ENCODE assay signal across 8 mouse cellular contexts in the genomic region with DNA sequence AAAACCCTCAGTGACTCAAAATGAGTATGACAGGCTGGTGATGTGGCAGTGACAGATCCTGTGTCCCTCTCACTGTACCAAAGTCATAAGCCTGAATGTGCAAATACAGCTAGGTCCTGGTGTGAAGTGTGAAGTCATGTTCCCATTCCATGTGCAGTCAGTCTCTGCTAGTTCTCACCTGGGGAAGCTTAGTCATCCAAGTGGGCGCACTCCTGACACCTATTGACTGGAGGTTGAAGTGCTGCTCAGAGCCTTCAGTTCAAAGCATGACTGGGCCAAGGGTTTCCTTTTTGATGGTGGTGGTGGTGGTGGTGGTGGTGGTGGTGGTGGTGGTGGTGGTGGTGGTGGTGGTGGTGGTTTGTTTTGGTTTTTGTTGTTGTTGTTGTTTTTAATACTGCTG. TPM values are rescaled to one million over a fixed set of nuclear protein-coding genes. Genes with fewer than 3 reads are reported as not detected.
DNase-seq lines count a peak whose midpoint lies in the region; ATAC-seq and TF ChIP-seq lines count a peak whose summit lies in the region.

No protein-coding gene starts in this region.

- H3K27me3 ChIP-seq in forebrain, postnatal 0 days (ENCODE audit: insufficient read depth, low read length) = no peaks in the 10 kb centered on the region
- no peaks in the 10 kb centered on the region for H3K27me3 ChIP-seq in forebrain, embryonic 11.5 days (ENCODE audit: control insufficient read depth, insufficient read depth, low read length)
- no peaks in the 10 kb centered on the region for H3K27me3 ChIP-seq in forebrain, embryonic 10.5 days (ENCODE audit: poor library complexity, severe bottlenecking)

- 100% methylated on average over 1 of the region's 1 CpGs for WGBS in forebrain, postnatal 0 days
- WGBS in forebrain, embryonic 11.5 days = 95% methylated on average over 1 of the region's 1 CpGs
- WGBS in forebrain, embryonic 10.5 days = 83% methylated on average over 1 of the region's 1 CpGs

- H3K4me1 ChIP-seq in forebrain, postnatal 0 days (ENCODE audit: insufficient read depth) = no peaks in the 10 kb centered on the region
- H3K4me1 ChIP-seq in forebrain, embryonic 11.5 days (replicated peaks; ENCODE audit: control insufficient read depth, insufficient read depth, low read length) = no peaks in the 10 kb centered on the region
- no peaks in the 10 kb centered on the region for H3K4me1 ChIP-seq in forebrain, embryonic 10.5 days

- ATAC-seq in forebrain, postnatal 0 days = no peak
- no peak for ATAC-seq in forebrain, embryonic 11.5 days (replicated peaks; ENCODE audit: low FRiP score)
- ATAC-seq in monocyte, adult 5-6 weeks (replicated peaks; ENCODE audit: insufficient number of reproducible peaks, low FRiP score, low TSS enrichment, poor library complexity, severe bottlenecking) = 0 out of 2 replicates have a peak, but pooled peaks have one; percentile 21

- H3K9me3 ChIP-seq in forebrain, postnatal 0 days (ENCODE audit: low read length) = no peaks in the 10 kb centered on the region
- no peaks in the 10 kb centered on the region for H3K9me3 ChIP-seq in forebrain, embryonic 11.5 days (ENCODE audit: control insufficient read depth, low read length)
- no peaks in the 10 kb centered on the region for H3K9me3 ChIP-seq in forebrain, embryonic 10.5 days

- no peak overlapping the region for H3K4me2 ChIP-seq in forebrain, postnatal 0 days (ENCODE audit: low read depth)
- H3K4me2 ChIP-seq in forebrain, embryonic 11.5 days (ENCODE audit: low read depth, low read length, severe bottlenecking) = no peak overlapping the region

- H3K9ac ChIP-seq in forebrain, postnatal 0 days = no peak overlapping the region
- no peak overlapping the region for H3K9ac ChIP-seq in forebrain, embryonic 11.5 days (ENCODE audit: low read length)

- H3K4me3 ChIP-seq in forebrain, postnatal 0 days (ENCODE audit: low read depth, low read length) = no peak overlapping the region
- no peak overlapping the region for H3K4me3 ChIP-seq in forebrain, embryonic 11.5 days (ENCODE audit: low read depth, low read length)
- H3K4me3 ChIP-seq in forebrain, embryonic 10.5 days = no peak overlapping the region

- peak; percentile 45 for TF ChIP-seq CTCF in forebrain, postnatal 0 days (IDR thresholded peaks at IDR 0.05; ENCODE audit: low read depth)

- no peak overlapping the region for H3K27ac ChIP-seq in forebrain, postnatal 0 days (ENCODE audit: low read depth, low read length)
- no peak overlapping the region for H3K27ac ChIP-seq in forebrain, embryonic 11.5 days (ENCODE audit: low read depth, low read length)
- no peak overlapping the region for H3K27ac ChIP-seq in forebrain, embryonic 10.5 days

- H3K36me3 ChIP-seq in forebrain, postnatal 0 days (ENCODE audit: insufficient read depth) = peaks cover 71% of the 10 kb centered on the region
- peaks cover 4% of the 10 kb centered on the region; the same call in 1 of the 2 replicates for H3K36me3 ChIP-seq in forebrain, embryonic 11.5 days (ENCODE audit: control insufficient read depth, insufficient read depth, low read length)
- H3K36me3 ChIP-seq in forebrain, embryonic 10.5 days (replicated peaks) = peaks cover 87% of the 10 kb centered on the region

- DNase-seq in forebrain, postnatal 0 days = no peak
- no peak for DNase-seq in forebrain, embryonic 11.5 days (ENCODE audit: low spot score)
- peak; percentile 64 for DNase-seq in 3T3-L1 (ENCODE audit: low read depth, low spot score)
- DNase-seq in WW6 (ENCODE audit: low read depth, low spot score) = peak; percentile 33
- peak; percentile 56 for DNase-seq in kidney, adult 9 months
- no peak for DNase-seq in layer of hippocampus, adult 8-10 months (ENCODE audit: low spot score in 2 of 2)
- DNase-seq in forebrain, embryonic 10.5 days (ENCODE audit: extremely low spot score, low spot score) = no peak

RNA-seq across cellular contexts. Expression of a gene that starts 41.8 kb away (rescaled TPM):
- 148 and 195 TPM in 2 replicates for total RNA-seq in forebrain, postnatal 0 days (2014; rRNA removed)
- polyA plus RNA-seq in forebrain, postnatal 0 days (2015; fragmentation: Nextera tagmentation; extraction: Ambion mirVana) = 124 and 140 TPM in 2 replicates
- polyA plus RNA-seq in forebrain, embryonic 11.5 days (2014; fragmentation: Nextera tagmentation; extraction: Ambion mirVana) = 69.3 and 82.5 TPM in 2 replicates
- 172 to 275 TPM (median 266 TPM) in 3 replicates for total RNA-seq in monocyte, adult 5-6 weeks (2017)
- total RNA-seq in layer of hippocampus, adult 8-10 months (2022) = 100 to 1,000 TPM in 3 of 4 experiments, 10 to 100 TPM in 1; 98.8 to 130 (median 117) TPM
- 81.4 and 82.7 TPM in 2 replicates for polyA plus RNA-seq in forebrain, embryonic 10.5 days (2016; fragmentation: Nextera tagmentation; extraction: Ambion mirVana)

RNA-seq across cellular contexts. Expression of a gene that starts 46.2 kb away (rescaled TPM):
- total RNA-seq in forebrain, postnatal 0 days (2014; rRNA removed) = 14.3 and 16.2 TPM in 2 replicates
- 5.2 and 6.6 TPM in 2 replicates for polyA plus RNA-seq in forebrain, postnatal 0 days (2015; fragmentation: Nextera tagmentation; extraction: Ambion mirVana)
- polyA plus RNA-seq in forebrain, embryonic 11.5 days (2014; fragmentation: Nextera tagmentation; extraction: Ambion mirVana) = 2.9 and 3.3 TPM in 2 replicates
- total RNA-seq in monocyte, adult 5-6 weeks (2017) = 11.9 to 24.2 TPM (median 16.3 TPM) in 3 replicates
- total RNA-seq in layer of hippocampus, adult 8-10 months (2022) = 10 to 100 TPM; 10.3 to 15.9 (median 14.1) TPM
- polyA plus RNA-seq in forebrain, embryonic 10.5 days (2016; fragmentation: Nextera tagmentation; extraction: Ambion mirVana) = 3.5 and 4.0 TPM in 2 replicates

RNA-seq across cellular contexts. Expression of a gene that starts 52.1 kb away (rescaled TPM):
- total RNA-seq in forebrain, postnatal 0 days (2014; rRNA removed) = 36.4 and 38.9 TPM in 2 replicates
- 34.0 and 40.7 TPM in 2 replicates for polyA plus RNA-seq in forebrain, postnatal 0 days (2015; fragmentation: Nextera tagmentation; extraction: Ambion mirVana)
- 61.0 and 66.8 TPM in 2 replicates for polyA plus RNA-seq in forebrain, embryonic 11.5 days (2014; fragmentation: Nextera tagmentation; extraction: Ambion mirVana)
- total RNA-seq in monocyte, adult 5-6 weeks (2017) = 45.5 to 77.0 TPM (median 73.5 TPM) in 3 replicates
- 10 to 100 TPM in 2 of 4 experiments, 1 to 10 TPM in 2; 9.2 to 13.0 (median 10.4) TPM for total RNA-seq in layer of hippocampus, adult 8-10 months (2022)
- 61.3 and 65.8 TPM in 2 replicates for polyA plus RNA-seq in forebrain, embryonic 10.5 days (2016; fragmentation: Nextera tagmentation; extraction: Ambion mirVana)

RNA-seq across cellular contexts. Expression of a gene that starts 52.3 kb away (rescaled TPM):
- 31.4 and 35.2 TPM in 2 replicates for total RNA-seq in forebrain, postnatal 0 days (2014; rRNA removed)
- polyA plus RNA-seq in forebrain, postnatal 0 days (2015; fragmentation: Nextera tagmentation; extraction: Ambion mirVana) = 5.7 and 6.5 TPM in 2 replicates
- 24.3 and 32.5 TPM in 2 replicates for polyA plus RNA-seq in forebrain, embryonic 11.5 days (2014; fragmentation: Nextera tagmentation; extraction: Ambion mirVana)
- total RNA-seq in monocyte, adult 5-6 weeks (2017) = 71.0 to 99.2 TPM (median 72.2 TPM) in 3 replicates
- total RNA-seq in layer of hippocampus, adult 8-10 months (2022) = 10 to 100 TPM; 32.0 to 43.6 (median 36.9) TPM
- 26.0 and 28.0 TPM in 2 replicates for polyA plus RNA-seq in forebrain, embryonic 10.5 days (2016; fragmentation: Nextera tagmentation; extraction: Ambion mirVana)

RNA-seq across cellular contexts. Expression of a gene that starts 56.9 kb away (rescaled TPM):
- 59.0 and 63.9 TPM in 2 replicates for total RNA-seq in forebrain, postnatal 0 days (2014; rRNA removed)
- 26.0 and 28.9 TPM in 2 replicates for polyA plus RNA-seq in forebrain, postnatal 0 days (2015; fragmentation: Nextera tagmentation; extraction: Ambion mirVana)
- polyA plus RNA-seq in forebrain, embryonic 11.5 days (2014; fragmentation: Nextera tagmentation; extraction: Ambion mirVana) = 49.1 and 51.4 TPM in 2 replicates
- 3.4 to 11.6 TPM (median 9.4 TPM) in 3 replicates for total RNA-seq in monocyte, adult 5-6 weeks (2017)
- 10 to 100 TPM; 38.7 to 46.1 (median 41.2) TPM for total RNA-seq in layer of hippocampus, adult 8-10 months (2022)
- 47.8 and 49.0 TPM in 2 replicates for polyA plus RNA-seq in forebrain, embryonic 10.5 days (2016; fragmentation: Nextera tagmentation; extraction: Ambion mirVana)

Comparison
In these comparisons a context has a peak if more than half of its experiments do, and no peak if none do; other contexts are left out.
1. DNase-seq: peak in 3T3-L1 (single experiment), WW6 (single experiment) and kidney, adult 9 months (single experiment); none in forebrain, postnatal 0 days (single experiment), forebrain, embryonic 11.5 days (single experiment), layer of hippocampus, adult 8-10 months (0 of 2) and forebrain, embryonic 10.5 days (single experiment).